Mouse (Mus musculus) granulocyte monocyte progenitor cell, adult 5-6 weeks (primary cell): ENCODE measurements around the gene Dhcr24. TPM values are rescaled to one million over a fixed set of nuclear protein-coding genes. Genes with fewer than 3 reads are reported as not detected.
A peak's percentile ranks its signal among the peaks of the same experiment; 100 is the strongest.

Source experiments
- ATAC-seq: replicated peaks from 2 replicates; pipeline ENCODE4 v1.8.0; 2016; ENCODE audit warnings: mild to moderate bottlenecking, moderate TSS enrichment, inconsistent platforms; ENCODE audit not compliant: poor library complexity, severe bottlenecking
- total RNA-seq, 2 experiments: library from RNA; stranded (forward) in 1 of 2; stranded (reverse) in 1 of 2; fragments of 200-712, 200-1000 nt in 1 of 2; fragments of >200 nt in 1 of 2; fragmentation: Nextera tagmentation in 1 of 2; gene quantifications; 2 replicates each; pipeline ENCODE4 v1.2.3; 2014 to 2017

Gene Dhcr24
- total RNA-seq, 2 experiments from 2014 or later: 14.4 to 22.2 TPM

GRCm38 (mm10) chr4:106597741-106598140 lies 36.9 kb downstream of the Dhcr24 start:
- ATAC-seq: no peak

DNA sequence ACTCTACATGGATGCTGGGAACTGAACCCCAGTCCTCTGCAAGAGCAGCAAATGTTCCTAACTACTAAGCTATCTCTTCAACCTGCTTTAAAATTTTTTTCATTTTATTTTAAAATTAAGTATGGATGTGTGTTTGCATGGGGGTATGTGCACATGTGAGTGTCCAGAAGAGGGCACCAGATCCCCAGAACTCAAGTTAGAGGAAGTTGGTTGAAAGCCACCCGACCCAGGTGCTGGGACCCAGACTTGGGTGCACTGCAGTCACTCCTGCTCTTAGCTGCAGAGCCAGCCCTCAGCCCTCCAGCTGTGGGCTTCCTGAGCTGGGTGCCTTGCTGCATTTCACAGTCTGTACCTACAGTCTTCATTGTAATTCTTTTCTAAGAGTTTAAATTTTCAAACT lies 38.6 kb downstream of the Dhcr24 start:
- ATAC-seq: no peak; the same call in 1 of the 2 replicates

DNA sequence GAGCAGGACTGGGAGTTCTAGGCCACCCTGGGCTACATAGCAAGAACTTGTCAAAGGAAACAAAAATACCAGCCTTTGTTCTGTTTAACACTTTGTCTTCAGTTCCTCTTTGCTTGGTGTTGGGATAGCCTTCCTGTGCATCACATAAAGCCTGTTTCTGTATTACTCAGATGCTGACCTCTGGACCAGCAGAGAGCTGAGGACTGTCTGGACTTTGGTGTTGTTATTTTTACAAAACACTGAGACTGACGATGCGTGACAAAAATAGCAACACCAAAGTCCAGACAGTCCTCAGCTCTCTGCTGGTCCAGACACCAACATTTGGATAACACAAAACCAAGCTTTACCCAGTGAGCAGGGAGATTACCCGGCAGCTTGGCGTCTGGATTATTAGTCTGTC lies 39.9 kb downstream of the Dhcr24 start:
- ATAC-seq: no peak

DNA sequence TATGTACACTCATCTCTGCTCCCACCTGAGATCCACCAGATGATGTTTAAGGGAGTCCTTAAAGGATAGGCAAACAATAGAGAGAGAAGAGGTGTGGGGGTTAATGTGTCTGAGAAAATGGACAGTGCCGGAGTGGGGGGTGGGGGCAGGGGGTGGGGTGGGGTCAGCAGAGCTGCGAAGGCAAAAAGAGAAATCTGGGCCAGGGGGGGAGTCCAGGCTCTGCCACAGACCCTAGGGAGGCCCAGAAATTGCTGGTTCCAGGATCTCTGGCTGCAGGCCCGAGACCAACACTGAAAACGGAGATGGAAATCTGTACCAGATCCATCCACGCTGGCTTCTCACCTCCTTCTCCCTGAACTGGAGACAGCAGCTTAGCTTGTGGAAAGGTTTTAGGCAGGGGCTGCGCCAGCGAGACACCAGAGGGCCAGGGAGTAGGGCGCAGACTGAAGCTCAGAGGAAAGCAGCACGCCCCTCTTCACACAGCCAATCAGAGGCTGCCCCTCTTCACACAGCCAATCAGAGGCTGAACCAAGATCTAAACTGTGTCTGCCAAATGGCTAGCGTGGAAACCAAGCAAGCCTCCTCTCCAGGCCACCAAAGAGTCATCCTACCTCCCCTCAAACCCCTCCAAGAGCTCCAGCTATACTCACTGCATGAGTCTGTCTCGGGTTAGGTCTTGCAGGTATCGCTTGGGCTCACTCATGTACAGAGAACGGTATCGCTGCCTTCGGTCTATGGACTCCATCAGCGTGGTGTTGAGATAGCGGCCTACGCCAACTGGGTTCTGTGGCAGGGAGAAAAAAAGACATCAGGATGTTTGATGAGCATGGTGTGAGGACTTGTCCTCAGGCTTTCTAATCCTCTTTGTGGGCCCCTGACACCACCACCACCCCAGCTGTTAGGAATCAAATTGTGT lies 46.1 kb downstream of the Dhcr24 start:
- ATAC-seq: no peak

DNA sequence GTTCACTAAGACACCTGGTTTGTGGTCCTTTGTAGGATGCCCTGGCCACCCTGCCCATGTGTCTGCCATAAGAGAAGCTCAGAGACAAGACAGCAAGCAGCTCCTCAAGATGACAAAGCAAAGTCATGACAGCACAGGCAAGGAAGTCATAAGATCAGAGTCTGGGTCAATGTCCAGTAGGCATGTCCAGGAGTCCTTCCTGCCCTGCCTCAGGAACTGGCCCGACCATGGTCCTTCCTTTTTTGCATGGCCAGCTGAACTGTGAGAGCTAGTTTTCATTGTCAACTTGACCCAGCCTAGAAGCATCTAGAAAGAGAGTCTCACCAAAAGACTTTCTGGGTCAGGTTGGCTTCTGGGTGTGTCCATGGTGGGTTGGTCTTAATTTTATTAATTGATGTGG lies 47.1 kb downstream of the Dhcr24 start:
- no peak for ATAC-seq

DNA sequence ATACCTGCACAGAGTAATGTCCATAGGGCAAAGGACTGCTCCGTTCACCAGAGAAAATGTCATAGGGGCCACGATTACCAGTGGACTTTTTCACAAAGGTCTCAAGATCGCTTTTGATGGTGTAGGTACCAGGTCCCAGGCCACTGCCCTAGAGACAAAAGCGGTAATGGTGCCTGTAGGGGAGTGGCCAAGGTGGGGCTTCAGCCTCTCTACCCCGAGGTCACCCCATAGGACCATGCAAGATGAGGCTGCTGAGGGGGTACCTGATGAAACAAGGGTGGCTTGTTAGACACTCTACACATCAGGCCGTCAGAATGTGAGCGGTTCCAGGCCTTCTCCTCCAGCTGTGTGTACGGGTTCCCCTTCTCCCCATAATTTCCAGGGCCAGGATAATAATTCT lies 52.3 kb downstream of the Dhcr24 start:
- ATAC-seq: no peak

DNA sequence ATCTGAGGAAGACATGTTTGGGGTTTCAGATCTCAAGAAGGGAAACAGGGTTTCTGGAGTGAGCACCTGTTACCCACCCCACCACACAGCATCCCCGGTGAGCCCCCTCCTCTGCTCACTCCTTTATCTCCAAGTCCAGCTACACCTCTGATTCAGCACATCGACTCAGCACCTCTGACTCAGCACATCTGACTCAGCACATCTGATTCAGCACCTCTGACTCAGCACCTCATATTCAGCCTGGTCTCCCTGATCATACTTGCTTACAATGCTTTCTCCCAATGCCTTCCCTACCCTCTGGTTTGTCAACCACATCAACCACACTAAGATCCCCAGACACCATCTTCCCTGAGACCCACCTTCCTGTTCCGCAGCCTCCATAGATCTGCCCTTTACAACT lies 52.7 kb downstream of the Dhcr24 start:
- ATAC-seq: no peak

GRCm38 (mm10) chr4:106614180-106614797 lies 53.5 kb downstream of the Dhcr24 start:
- ATAC-seq: peak; percentile 88

GRCm38 (mm10) chr4:106614881-106615280 lies 54.0 kb downstream of the Dhcr24 start:
- ATAC-seq: no peak

DNA sequence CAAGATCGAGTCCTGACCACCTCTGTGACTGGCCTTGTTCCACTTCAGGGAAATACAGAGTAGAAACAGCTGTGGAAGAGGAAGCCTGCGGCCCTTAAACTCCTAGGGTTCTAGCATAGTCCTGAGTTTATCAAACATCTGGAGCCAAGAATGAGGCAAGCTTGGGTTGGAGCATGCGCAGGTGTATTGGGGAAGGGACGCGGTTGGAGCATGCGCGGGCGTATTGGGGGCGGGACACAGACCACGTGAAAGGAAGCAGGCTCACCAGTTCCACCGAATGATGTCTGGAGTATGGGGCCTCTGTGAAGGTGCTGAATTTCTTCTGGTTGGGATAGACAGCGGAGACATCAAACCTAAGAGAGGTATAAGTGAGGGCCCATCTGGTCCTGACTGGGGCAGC lies 54.8 kb downstream of the Dhcr24 start:
- no peak for ATAC-seq

- 0 out of 2 replicates have a peak, but pooled peaks have one; percentile 20 for ATAC-seq
Measured at GRCm38 (mm10) chr4:106617056-106617455, 56.2 kb downstream of the Dhcr24 start, which contains the start of gene Lexm. TSS of gene Lexm (minus strand) at chr4:106617241.

DNA sequence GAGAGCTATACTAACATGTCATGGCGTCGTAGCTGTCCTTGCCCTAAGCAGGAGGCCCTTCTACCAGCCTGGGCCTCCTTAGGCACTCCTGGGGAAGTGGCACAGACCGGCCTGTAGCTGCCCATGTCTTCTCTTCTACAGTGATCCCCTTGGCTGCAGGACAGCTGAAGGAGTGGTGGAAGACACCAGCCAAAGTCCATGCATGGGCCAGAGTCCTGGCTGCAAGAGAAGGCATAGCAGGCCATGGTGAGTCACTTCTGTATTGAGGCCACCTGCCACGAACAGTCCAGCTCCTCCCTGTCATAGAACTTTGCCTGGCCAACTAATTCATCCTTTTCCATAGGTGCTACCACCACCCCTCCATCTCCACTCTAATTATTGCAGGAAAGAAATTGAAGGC lies 58.1 kb downstream of the Dhcr24 start:
- no peak for ATAC-seq

- no peak for ATAC-seq
Measured at GRCm38 (mm10) chr4:106621428-106621827, 60.6 kb downstream of the Dhcr24 start.

DNA sequence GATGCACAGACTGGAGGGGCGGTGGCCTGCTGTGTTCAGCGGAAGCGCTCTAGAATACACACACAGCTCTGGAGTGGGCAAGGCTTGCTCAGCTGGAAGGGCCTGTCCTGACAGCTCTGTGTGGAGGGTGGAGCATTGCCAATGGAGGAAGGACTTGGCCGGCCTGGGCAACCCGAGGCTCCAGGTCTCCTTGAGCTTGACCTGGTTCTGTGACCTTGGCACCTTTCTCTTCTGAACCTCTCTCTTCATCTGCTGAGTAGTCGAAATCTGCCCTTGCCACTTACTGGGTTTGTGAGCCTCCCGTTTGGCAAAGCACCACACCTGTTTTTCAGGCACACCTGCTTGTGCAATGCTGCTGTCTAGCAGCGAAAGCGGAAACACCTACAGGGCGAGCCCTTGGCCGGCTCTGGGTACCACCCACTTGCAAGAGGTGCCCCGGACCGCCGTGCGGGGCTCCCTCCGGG lies 61.2 kb downstream of the Dhcr24 start, which contains the start of gene Ttc22:
TSS of gene Ttc22 (plus strand) at position 403 of the 464 bp plus-strand sequence.
- ATAC-seq: no peak

DNA sequence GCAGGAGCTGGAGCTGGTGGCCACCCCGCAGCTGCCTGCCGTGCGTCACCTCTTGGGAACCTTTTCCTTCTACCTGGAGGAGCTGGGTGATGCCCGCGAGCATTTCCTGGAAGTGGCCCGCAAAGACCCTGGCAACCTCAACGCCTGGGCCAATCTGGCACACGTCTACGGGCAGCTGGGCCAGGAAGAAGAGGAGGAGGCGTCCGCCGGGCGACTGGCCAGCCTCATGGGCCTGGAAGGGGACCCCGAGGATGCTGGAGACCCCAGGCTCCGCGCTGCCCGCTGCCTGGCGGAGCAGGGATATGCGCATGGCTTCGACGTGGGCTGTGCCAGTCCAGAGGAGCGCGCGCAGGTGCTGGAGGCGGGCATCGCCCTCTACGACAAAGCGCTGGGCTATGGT lies 61.9 kb downstream of the Dhcr24 start:
- no peak for ATAC-seq

DNA sequence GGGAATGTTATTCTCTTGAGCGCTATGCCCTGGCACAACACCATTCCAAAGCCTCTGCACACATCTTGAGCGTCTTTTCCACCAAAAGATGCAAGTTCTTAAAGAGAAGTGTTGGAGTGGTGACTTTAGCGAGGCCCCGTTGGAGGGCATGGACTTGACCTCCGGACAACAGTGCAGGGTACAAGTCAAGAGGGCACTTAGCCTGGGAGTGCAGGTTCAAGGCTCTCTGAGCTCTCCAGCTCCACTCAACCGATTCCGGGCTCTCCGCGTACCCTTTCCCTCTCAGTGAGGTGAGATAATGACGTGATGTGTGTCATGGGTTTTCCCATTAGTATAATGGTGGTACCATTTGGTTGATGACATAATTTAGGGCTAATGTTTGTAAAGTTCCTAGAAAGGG lies 63.4 kb downstream of the Dhcr24 start:
- no peak for ATAC-seq

- no peak for ATAC-seq
Measured at GRCm38 (mm10) chr4:106627809-106628208, 67.0 kb downstream of the Dhcr24 start.

- ATAC-seq: no peak
Measured at GRCm38 (mm10) chr4:106628650-106629360, 68.0 kb downstream of the Dhcr24 start.

- no peak for ATAC-seq
Measured at GRCm38 (mm10) chr4:106629374-106629773, 68.5 kb downstream of the Dhcr24 start.

- peak; percentile 58; the same call in 1 of the 2 replicates for ATAC-seq
Measured at GRCm38 (mm10) chr4:106630333-106631220, 69.7 kb downstream of the Dhcr24 start.
